Mouse (Mus musculus) cerebellum, adult 11 months (tissue): ENCODE results near the gene Ptch2.

Source experiments
- DNase-seq: peaks from one replicate; pipeline ENCODE4 v3.0.0; 2022

Gene Ptch2

DNA sequence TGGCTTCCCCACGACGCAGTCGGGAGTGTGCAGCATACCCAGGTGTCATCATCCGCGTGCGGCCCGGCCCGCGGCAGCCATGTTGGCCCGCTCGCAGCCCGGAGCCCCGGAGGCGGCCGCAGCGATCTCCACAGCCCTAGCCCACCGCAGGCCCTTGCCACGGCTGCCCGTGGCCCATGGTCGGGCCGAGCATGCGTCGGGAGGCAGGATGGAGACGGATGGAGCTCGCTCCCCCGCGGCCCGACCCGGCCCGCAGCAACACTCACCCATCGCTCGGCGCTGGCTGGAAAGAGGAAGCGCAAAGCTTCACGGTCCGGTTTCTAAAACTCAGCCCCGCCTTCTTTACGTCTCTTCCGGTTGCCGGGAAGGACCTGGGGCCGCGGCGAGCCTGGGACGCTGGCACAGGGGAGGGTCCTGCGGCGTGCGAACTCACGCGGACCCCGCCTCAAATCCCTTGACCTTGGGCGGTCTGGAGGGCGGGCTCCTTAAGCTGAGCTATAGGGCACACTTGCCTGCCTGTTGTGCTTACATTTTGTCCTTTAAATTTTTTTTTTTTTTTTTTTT lies 60.0 kb downstream of the Ptch2 start, which contains the start of gene Rps8:
Gene Rps8, minus strand, starts transcription at position 452 of the 564 bp plus-strand sequence.
- peak; percentile 81 for DNase-seq

GRCm38 (mm10) chr4:117156372-117156771 lies 60.5 kb downstream of the Ptch2 start:
- DNase-seq = no peak

GRCm38 (mm10) chr4:117159666-117160065 lies 63.8 kb downstream of the Ptch2 start:
- DNase-seq = no peak

DNA sequence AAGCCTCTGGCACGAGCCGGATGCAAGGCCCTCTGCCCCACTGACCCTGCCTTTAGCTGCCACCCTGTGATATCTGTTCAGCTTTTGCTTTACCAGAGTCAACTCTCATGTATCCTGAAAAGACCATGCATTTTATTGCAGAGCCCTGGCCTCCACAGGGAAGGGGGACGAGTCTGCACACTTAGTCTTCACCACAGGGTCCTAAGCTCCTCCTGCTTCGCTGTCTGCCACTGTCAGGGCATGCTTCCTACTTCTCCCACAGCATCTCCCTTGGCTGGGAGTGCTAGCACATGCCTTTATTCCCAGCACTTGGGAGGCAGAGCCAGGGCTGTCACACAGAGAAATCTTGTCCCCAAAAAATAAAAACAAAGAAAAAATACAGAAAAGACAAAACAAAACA lies 65.3 kb downstream of the Ptch2 start:
- no peak for DNase-seq
